Mouse (Mus musculus) intestine, embryonic 16.5 days (tissue): ENCODE results near the gene Krtap29-1. TPM values are rescaled to one million over a fixed set of nuclear protein-coding genes. Genes with fewer than 3 reads are reported as not detected.

Source experiments
- ATAC-seq: fragments of 200-750 bp; cut with Nextera tagmentation; 2 replicates; pipeline ENCODE4 v1.8.0; 2017; ENCODE audit warnings: moderate TSS enrichment, moderate library complexity
- H3K27ac ChIP-seq: fragments of 300-500 bp; sonication (generic); 2 replicates; pipeline ENCODE4 v1.5.1; 2014; ENCODE audit warnings: mild to moderate bottlenecking, low read length
- H3K27me3 ChIP-seq: fragments of 300-500 bp; sonication (generic); replicated peaks from 2 replicates; pipeline ENCODE4 v1.6.1; 2014; ENCODE audit warnings: low read length, control low read depth, mixed read lengths; ENCODE audit not compliant: control insufficient read depth, insufficient read depth
- H3K36me3 ChIP-seq: fragments of 300-500 bp; sonication (generic); 2 replicates; pipeline ENCODE4 v1.6.1; 2014; ENCODE audit warnings: low read length, control low read depth; ENCODE audit not compliant: control insufficient read depth, insufficient read depth
- H3K4me1 ChIP-seq: fragments of 300-500 bp; sonication (generic); 2 replicates; pipeline ENCODE4 v1.6.1; 2014; ENCODE audit warnings: low read length, control low read depth, mixed read lengths; ENCODE audit not compliant: control insufficient read depth, insufficient read depth
- H3K4me2 ChIP-seq: fragments of 300-500 bp; sonication (generic); 2 replicates; pipeline ENCODE4 v1.6.1; 2014; ENCODE audit warnings: low read depth, low read length, control low read depth
- H3K4me3 ChIP-seq: fragments of 300-500 bp; sonication (generic); 2 replicates; pipeline ENCODE4 v1.5.1; 2014; ENCODE audit warnings: mild to moderate bottlenecking, low read length
- H3K9ac ChIP-seq: fragments of 300-500 bp; sonication (generic); 2 replicates; pipeline ENCODE4 v1.6.1; 2014; ENCODE audit warnings: low read depth, low read length
- H3K9me3 ChIP-seq: fragments of 300-500 bp; sonication (generic); 2 replicates; pipeline ENCODE4 v1.6.1; 2016; ENCODE audit warnings: low read length, control low read depth; ENCODE audit not compliant: control insufficient read depth
- WGBS: fragments of 180-500 bp; shearing (Covaris S2); extraction: QIAGEN DNeasy Blood & Tissue Kit; methylation state at CpG from one replicate; pipeline ENCODE4 v1.1.7; 2014; 5-methylcytosine and 5-hydroxymethylcytosine counted together
- polyA plus RNA-seq: library from polyadenylated mRNA; unstranded; fragments of >200 nt; fragmentation: Nextera tagmentation; extraction: Ambion mirVana; gene quantifications from 2 replicates; pipeline ENCODE4 v1.2.1, GENCODE M21; 2015

The Krtap29-1 gene
- polyA plus RNA-seq, 1 experiment from 2014 or later = not detected

DNA sequence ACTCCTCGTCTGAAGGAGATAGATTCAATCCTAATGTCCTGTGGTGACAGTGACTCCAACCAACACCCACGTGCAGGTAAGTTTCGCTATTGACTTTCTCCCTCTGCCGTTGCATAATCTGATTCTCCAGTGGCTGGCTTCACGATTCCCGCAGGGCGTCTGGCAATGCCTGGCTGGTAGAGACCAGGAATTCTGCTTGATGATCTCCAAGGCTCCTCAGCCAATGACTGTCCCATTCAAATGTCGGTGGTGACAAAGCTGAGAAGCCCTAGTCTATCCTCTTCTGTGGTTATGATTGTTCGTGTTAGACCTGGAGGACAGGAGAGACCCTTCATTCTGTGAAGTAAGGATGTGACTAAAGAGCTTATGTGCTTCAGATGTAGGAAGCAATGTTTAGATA is 3.9 kb upstream of the Krtap29-1 start:
- H3K4me2 ChIP-seq = no peak overlapping the region
- 87% methylated on average over 9 of the region's 9 CpGs for WGBS
- H3K36me3 ChIP-seq = no peaks in the 10 kb centered on the region
- H3K9me3 ChIP-seq = no peaks in the 10 kb centered on the region
- no peak overlapping the region for H3K4me3 ChIP-seq
- no peak overlapping the region for H3K27ac ChIP-seq
- no peak for ATAC-seq
- no peak overlapping the region for H3K9ac ChIP-seq
- no peaks in the 10 kb centered on the region for H3K27me3 ChIP-seq
- H3K4me1 ChIP-seq = no peaks in the 10 kb centered on the region

DNA sequence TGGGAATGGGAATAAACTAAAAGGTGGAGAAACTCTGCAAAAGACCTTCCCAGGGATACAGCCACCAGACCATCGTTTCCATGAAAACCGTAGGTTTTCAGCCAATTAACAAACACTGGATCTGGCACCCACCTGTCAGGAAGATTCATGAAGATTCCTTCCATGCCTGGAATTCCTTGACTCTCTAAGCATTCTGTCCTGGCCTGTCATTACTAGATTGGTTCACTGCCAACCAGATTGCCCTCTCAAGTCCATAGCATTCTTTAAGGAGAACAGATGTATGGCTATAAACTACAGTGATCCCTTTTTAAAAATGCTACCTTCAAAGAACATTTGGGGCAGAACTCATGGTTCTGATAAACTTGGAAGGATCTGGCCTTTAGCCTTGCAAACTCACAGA is 12.9 kb downstream of the Krtap29-1 start:
- Histone ChIP-seq H3K9ac (no peak overlapping the region), H3K4me2 (no peak overlapping the region), H3K36me3 (no peaks in the 10 kb centered on the region), H3K27me3 (no peaks in the 10 kb centered on the region), H3K9me3 (no peaks in the 10 kb centered on the region), H3K4me3 (no peak overlapping the region), H3K4me1 (no peaks in the 10 kb centered on the region), H3K27ac (no peak overlapping the region)
- 19% methylated on average over 2 of the region's 2 CpGs for WGBS
- no peak for ATAC-seq

DNA sequence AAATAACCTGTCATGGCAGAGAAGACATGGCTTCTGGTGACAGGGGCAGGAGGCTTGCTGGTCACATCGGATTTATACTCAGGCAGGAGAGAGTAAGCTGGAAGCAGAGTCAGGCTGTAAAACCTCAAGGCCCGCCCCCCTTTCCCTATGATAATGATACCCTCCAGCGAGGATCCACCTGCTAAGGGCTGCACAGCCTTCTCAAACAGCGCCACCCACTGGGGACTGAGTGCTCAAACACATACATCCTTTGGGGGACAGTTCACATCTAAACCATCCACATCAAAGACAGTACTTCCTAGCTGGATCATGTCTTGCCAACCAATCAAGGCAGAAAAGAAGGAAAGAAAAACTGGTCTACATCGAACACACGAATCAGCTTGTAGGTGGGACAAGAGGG is 14.6 kb downstream of the Krtap29-1 start:
- 51% methylated on average over 6 of the region's 6 CpGs for WGBS
- Histone ChIP-seq H3K27ac (no peak overlapping the region), H3K4me3 (no peak overlapping the region), H3K9me3 (no peaks in the 10 kb centered on the region), H3K27me3 (no peaks in the 10 kb centered on the region), H3K4me2 (no peak overlapping the region), H3K4me1 (no peaks in the 10 kb centered on the region), H3K9ac (no peak overlapping the region), H3K36me3 (no peaks in the 10 kb centered on the region)
- no peak for ATAC-seq

DNA sequence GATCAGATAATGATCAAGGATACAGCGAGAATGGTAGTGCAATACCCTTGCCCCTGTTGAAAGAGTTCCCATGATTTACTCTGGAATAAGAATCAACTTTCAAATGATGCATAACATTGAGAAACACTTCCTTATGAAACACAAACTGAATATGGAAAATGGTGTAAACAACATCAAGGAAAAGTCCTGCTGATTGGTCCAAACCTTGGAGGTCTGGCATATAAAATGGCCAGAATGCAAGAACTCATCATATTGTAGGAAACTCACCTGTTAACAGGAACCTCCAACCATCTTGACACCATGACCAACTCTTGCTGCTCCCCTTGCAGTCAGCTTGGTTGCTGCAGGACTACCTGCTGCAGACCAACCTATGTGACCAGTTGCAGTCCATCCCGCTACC is 30.7 kb downstream of the Krtap29-1 start, which contains the start of gene Krtap9-5:
TSS of gene Krtap9-5 (plus strand) at position 301 of the 400 bp plus-strand sequence.
- no peak for ATAC-seq
- Histone ChIP-seq H3K4me1 (no peaks in the 10 kb centered on the region), H3K27me3 (no peaks in the 10 kb centered on the region), H3K9ac (no peak within 1 kb of the TSS), H3K9me3 (no peaks in the 10 kb centered on the region), H3K4me3 (no peak within 1 kb of the TSS), H3K4me2 (no peak within 1 kb of the TSS), H3K27ac (no peak within 1 kb of the TSS), H3K36me3 (no peaks in the 10 kb centered on the region)
- 87% methylated on average over 2 of the region's 2 CpGs for WGBS

DNA sequence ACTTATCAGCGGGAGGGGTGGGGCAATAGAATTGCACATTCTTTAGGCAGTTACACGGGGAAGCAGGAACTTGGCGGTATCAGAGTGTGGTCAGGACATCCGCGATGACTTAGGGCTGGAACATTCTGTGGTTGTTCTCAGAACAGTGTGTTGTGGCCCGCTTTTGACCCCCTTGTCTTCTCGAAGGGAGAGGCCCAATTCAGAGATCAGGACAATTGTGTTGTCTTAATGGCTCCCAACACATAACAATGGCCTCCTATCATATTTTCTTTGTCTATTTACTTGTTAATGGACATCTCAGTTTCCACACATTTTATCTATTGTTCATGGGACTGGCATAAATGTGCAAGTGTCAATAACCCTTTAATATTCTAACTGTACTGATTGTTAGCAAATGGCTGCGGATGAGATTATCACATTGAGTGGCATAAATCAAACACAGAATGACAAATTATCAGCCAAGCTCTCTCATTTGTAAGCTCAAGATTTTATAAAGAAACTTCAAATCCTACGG is 41.0 kb downstream of the Krtap29-1 start:
- H3K4me1 ChIP-seq = no peaks in the 10 kb centered on the region
- H3K9me3 ChIP-seq = no peaks in the 10 kb centered on the region
- no peak overlapping the region for H3K4me2 ChIP-seq
- no peak overlapping the region for H3K9ac ChIP-seq
- no peaks in the 10 kb centered on the region for H3K27me3 ChIP-seq
- H3K27ac ChIP-seq = no peak overlapping the region
- ATAC-seq = no peak
- no peaks in the 10 kb centered on the region for H3K36me3 ChIP-seq
- WGBS = 80% methylated on average over 9 of the region's 9 CpGs
- no peak overlapping the region for H3K4me3 ChIP-seq

DNA sequence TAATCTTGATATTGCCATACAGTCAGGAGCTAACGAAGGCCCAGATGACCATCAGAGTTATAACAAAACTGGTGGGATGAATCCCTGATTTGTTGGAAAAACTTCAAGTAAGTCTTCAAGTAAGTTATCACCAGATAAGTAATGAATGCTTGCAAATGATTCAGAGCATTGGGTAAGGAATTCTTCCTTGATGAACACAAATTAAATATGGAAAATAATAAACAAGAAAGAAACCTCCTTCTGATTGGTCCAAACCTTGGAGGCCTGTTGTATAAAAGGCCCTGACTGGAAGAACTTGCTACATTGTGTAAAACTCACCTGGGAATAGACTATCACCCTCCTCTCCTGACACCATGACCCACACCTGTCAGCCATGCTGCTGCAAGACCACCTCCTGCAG is 42.9 kb downstream of the Krtap29-1 start, which contains the start of gene Krtap31-2:
TSS of gene Krtap31-2 (plus strand) at position 301 of the 400 bp plus-strand sequence.
- ATAC-seq = no peak
- Histone ChIP-seq H3K4me3 (no peak within 1 kb of the TSS), H3K27me3 (no peaks in the 10 kb centered on the region), H3K27ac (no peak within 1 kb of the TSS), H3K4me1 (no peaks in the 10 kb centered on the region), H3K36me3 (no peaks in the 10 kb centered on the region), H3K9ac (no peak within 1 kb of the TSS), H3K9me3 (no peaks in the 10 kb centered on the region), H3K4me2 (no peak within 1 kb of the TSS)
- 91% methylated on average over 1 of the region's 1 CpGs for WGBS

Other genes with a start within 250 kb of the Krtap29-1 start
- gene Gm14180, start 244.8 kb downstream of the Krtap29-1 start, polyA plus RNA-seq = not detected in 2 replicates
- gene Gm11595, start 206.1 kb downstream of the Krtap29-1 start, polyA plus RNA-seq = not detected in 2 replicates
- gene Krtap4-8, start 198.3 kb downstream of the Krtap29-1 start, polyA plus RNA-seq = not detected in 2 replicates
- gene Krtap4-9, start 193.9 kb downstream of the Krtap29-1 start, polyA plus RNA-seq = not detected in 2 replicates
- gene Gm11596, start 185.6 kb downstream of the Krtap29-1 start, polyA plus RNA-seq = not detected in 2 replicates
- gene Gm11569, start 180.1 kb downstream of the Krtap29-1 start, polyA plus RNA-seq = not detected in 2 replicates
- not detected in 2 replicates for gene Gm11554, start 174.6 kb downstream of the Krtap29-1 start, polyA plus RNA-seq
- not detected in 2 replicates for gene Krtap4-13, start 169.2 kb downstream of the Krtap29-1 start, polyA plus RNA-seq
- gene Gm11564, start 163.4 kb downstream of the Krtap29-1 start, polyA plus RNA-seq = not detected in 2 replicates
- gene 2300003K06Rik, start 141.0 kb downstream of the Krtap29-1 start, polyA plus RNA-seq = not detected in 2 replicates
- not detected in 2 replicates for gene Krtap4-16, start 127.4 kb downstream of the Krtap29-1 start, polyA plus RNA-seq
- not detected in 2 replicates for gene Gm11568, start 121.1 kb downstream of the Krtap29-1 start, polyA plus RNA-seq
- not detected in 2 replicates for gene Gm11559, start 114.6 kb downstream of the Krtap29-1 start, polyA plus RNA-seq
- gene Krtap9-1, start 105.7 kb downstream of the Krtap29-1 start, polyA plus RNA-seq = not detected in 2 replicates
- gene Gm11567, start 99.9 kb downstream of the Krtap29-1 start, polyA plus RNA-seq = not detected in 2 replicates
- not detected in 2 replicates for gene Krtap31-1, start 71.1 kb downstream of the Krtap29-1 start, polyA plus RNA-seq
- gene Gm11565, start 64.3 kb downstream of the Krtap29-1 start, polyA plus RNA-seq = not detected in 2 replicates
- gene Krtap31-2, start 42.8 kb downstream of the Krtap29-1 start, polyA plus RNA-seq = not detected in 2 replicates
- not detected in 2 replicates for gene Krtap9-5, start 30.6 kb downstream of the Krtap29-1 start, polyA plus RNA-seq
- gene Krtap16-1, start 7.5 kb upstream of the Krtap29-1 start, polyA plus RNA-seq = not detected in 2 replicates
- gene Krtap17-1, start 14.9 kb upstream of the Krtap29-1 start, polyA plus RNA-seq = not detected in 2 replicates
- not detected in 2 replicates for gene Krt33a, start 37.2 kb upstream of the Krtap29-1 start, polyA plus RNA-seq
- gene Krt33b, start 50.8 kb upstream of the Krtap29-1 start, polyA plus RNA-seq = not detected in 2 replicates
- not detected in 2 replicates for gene Krt34, start 62.5 kb upstream of the Krtap29-1 start, polyA plus RNA-seq
- not detected in 2 replicates for gene Krt31, start 71.5 kb upstream of the Krtap29-1 start, polyA plus RNA-seq
- gene Krt32, start 109.2 kb upstream of the Krtap29-1 start, polyA plus RNA-seq = not detected in 2 replicates
- gene Krt35, start 117.2 kb upstream of the Krtap29-1 start, polyA plus RNA-seq = 0.07 and 0.12 TPM in 2 replicates
- gene Krt36, start 126.6 kb upstream of the Krtap29-1 start, polyA plus RNA-seq = 0.10 TPM in 1 of 2 replicates, not detected in the other
- gene Krt13, start 142.5 kb upstream of the Krtap29-1 start, polyA plus RNA-seq = 0.29 TPM in 1 of 2 replicates, not detected in the other
- 2.2 and 4.5 TPM in 2 replicates for gene Krt15, start 156.9 kb upstream of the Krtap29-1 start, polyA plus RNA-seq
- gene Krt19, start 169.6 kb upstream of the Krtap29-1 start, polyA plus RNA-seq = 884 and 955 TPM in 2 replicates
- not detected in 2 replicates for gene Krt9, start 214.2 kb upstream of the Krtap29-1 start, polyA plus RNA-seq
- 7.3 and 7.9 TPM in 2 replicates for gene Krt14, start 228.5 kb upstream of the Krtap29-1 start, polyA plus RNA-seq